Mouse (Mus musculus) C2C12 (cell line): Measurements from ENCODE around the gene Leng8. TPM values are rescaled to one million over a fixed set of nuclear protein-coding genes. Genes with fewer than 3 reads are reported as not detected.

Experiments
- H3K27me3 ChIP-seq: one replicate; pipeline ENCODE4 v1.6.1; 2011; ENCODE audit not compliant: control insufficient read depth, insufficient read depth, insufficient read length
- H3K36me3 ChIP-seq: one replicate; pipeline ENCODE4 v1.6.1; 2011; ENCODE audit not compliant: control insufficient read depth, insufficient read depth
- H3K4me3 ChIP-seq: one replicate; pipeline ENCODE4 v1.5.1; 2011; ENCODE audit warnings: mild to moderate bottlenecking, control low read depth; ENCODE audit not compliant: poor library complexity, insufficient read depth, severe bottlenecking
- H3K79me2 ChIP-seq: one replicate; pipeline ENCODE4 v1.6.1; 2011; ENCODE audit not compliant: control insufficient read depth, insufficient read depth
- H3K79me3 ChIP-seq: one replicate; pipeline ENCODE4 v1.6.1; 2011; ENCODE audit warnings: low read depth, control low read depth
- H3ac ChIP-seq: one replicate; pipeline ENCODE3; 2011; ENCODE audit warnings: low read depth; ENCODE audit not compliant: control insufficient read depth, insufficient read length
- CEBPB ChIP-seq: IDR thresholded peaks from one replicate; pipeline ENCODE4 v1.6.1; 2011; ENCODE audit warnings: low read depth, mild to moderate bottlenecking, control low read depth, moderate library complexity
- CTCF ChIP-seq: IDR thresholded peaks from one replicate; pipeline ENCODE4 v1.5.1; 2011; ENCODE audit not compliant: control insufficient read depth, insufficient read depth, insufficient read length
- FOSL1 ChIP-seq: IDR thresholded peaks from one replicate; pipeline ENCODE4 v1.8.0; 2011; ENCODE audit warnings: mild to moderate bottlenecking, low read length; ENCODE audit not compliant: poor library complexity, insufficient read depth, severe bottlenecking
- MAX ChIP-seq: IDR thresholded peaks from one replicate; pipeline ENCODE4 v1.6.1; 2011; ENCODE audit warnings: mild to moderate bottlenecking, control low read depth
- MYOD1 ChIP-seq: IDR thresholded peaks from one replicate; pipeline ENCODE4 v1.6.1; 2011; ENCODE audit warnings: low read depth; ENCODE audit not compliant: control insufficient read depth, insufficient read length
- MYOG ChIP-seq: IDR thresholded peaks from one replicate; pipeline ENCODE4 v1.6.1; 2011; ENCODE audit not compliant: control insufficient read depth, insufficient read length; ENCODE audit errors: extremely low read depth
- USF1 ChIP-seq: IDR thresholded peaks from one replicate; pipeline ENCODE4 v1.6.1; 2011; ENCODE audit warnings: low read depth, mild to moderate bottlenecking, control low read depth, moderate library complexity
- polyA plus RNA-seq: library from polyadenylated mRNA; unstranded; fragments of >200 nt; fragmentation: generic; extraction: Trizol; gene quantifications from one replicate; pipeline ENCODE4 v1.2.1, GENCODE M21; 2012; ENCODE audit warnings: missing spikeins

The Leng8 gene
- polyA plus RNA-seq, 1 experiment, result 17.9 TPM

- Histone ChIP-seq H3ac (no peak overlapping the region), H3K79me3 (no peaks in the 10 kb centered on the region), H3K27me3 (no peaks in the 10 kb centered on the region), H3K79me2 (no peaks in the 10 kb centered on the region), H3K36me3 (peaks cover 46% of the 10 kb centered on the region), H3K4me3 (no peak overlapping the region)
- TF ChIP-seq FOSL1 (no peak), MAX (no peak), MYOG (no peak), MYOD1 (no peak), USF1 (no peak), CTCF (no peak), CEBPB (no peak)
These were observed 10.5 kb downstream of the Leng8 start for GRCm38 (mm10) chr7:4147371-4147770.

- Histone ChIP-seq H3K4me3 (no peak overlapping the region), H3K36me3 (peaks cover 41% of the 10 kb centered on the region), H3K79me2 (no peaks in the 10 kb centered on the region), H3K27me3 (no peaks in the 10 kb centered on the region), H3K79me3 (no peaks in the 10 kb centered on the region), H3ac (no peak overlapping the region)
- TF ChIP-seq MYOD1 (no peak), CEBPB (no peak), MYOG (no peak), FOSL1 (no peak), MAX (no peak), CTCF (no peak), USF1 (no peak)
These were observed 11.0 kb downstream of the Leng8 start for GRCm38 (mm10) chr7:4147836-4148235.

GRCm38 (mm10) chr7:4148341-4149208 lies 11.7 kb downstream of the Leng8 start:
- Histone ChIP-seq H3K79me3 (no peaks in the 10 kb centered on the region), H3K36me3 (peaks cover 38% of the 10 kb centered on the region), H3ac (peak overlapping the region; percentile 70), H3K4me3 (peak overlapping the region; percentile 40), H3K79me2 (no peaks in the 10 kb centered on the region), H3K27me3 (no peaks in the 10 kb centered on the region)
- no peak for TF ChIP-seq CEBPB
- no peak for TF ChIP-seq FOSL1
- TF ChIP-seq USF1, result no peak
- no peak for TF ChIP-seq MAX
- no peak for TF ChIP-seq CTCF
- no peak for TF ChIP-seq MYOD1
- no peak for TF ChIP-seq MYOG

DNA sequence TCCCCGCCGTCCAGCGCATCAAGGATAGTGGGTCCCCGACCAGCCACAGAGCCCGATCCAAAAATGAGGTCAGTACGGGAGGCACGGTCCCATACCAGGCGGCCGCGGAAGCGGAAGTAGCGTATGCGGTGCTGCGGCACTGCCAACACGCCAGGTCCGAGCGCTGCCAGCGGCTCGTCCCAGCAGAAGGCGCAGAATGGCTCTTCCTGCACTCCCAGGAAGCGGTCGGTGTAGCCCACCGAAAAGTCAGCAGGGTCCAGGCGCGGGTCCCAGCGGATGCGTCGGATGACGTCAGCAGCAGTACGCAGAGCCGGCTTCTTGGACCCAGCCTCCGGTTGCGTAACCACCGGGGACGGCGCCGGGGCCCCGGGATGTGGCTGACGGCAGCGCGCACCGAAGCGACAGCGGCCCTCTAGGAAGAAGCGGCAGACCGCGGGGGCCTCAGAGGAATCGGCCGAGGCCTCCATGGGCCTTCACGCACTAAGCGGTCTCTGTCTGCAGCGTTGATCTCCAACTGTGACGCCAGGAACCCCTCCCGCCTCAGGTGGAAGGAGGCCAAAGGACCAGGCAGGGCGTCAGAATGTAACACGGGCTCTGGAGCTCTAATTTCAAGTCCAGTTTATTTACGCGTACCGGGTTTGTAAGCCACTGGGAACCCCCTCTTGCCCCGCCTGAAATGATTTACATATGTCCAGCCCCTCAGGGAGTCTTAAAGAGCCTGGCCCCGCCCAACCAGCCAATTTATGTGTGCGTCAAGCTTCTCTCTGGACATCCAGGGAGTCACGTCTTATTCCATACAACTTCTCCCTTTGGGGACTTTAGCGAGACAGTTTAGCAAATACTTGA lies 12.6 kb downstream of the Leng8 start:
- Histone ChIP-seq H3ac (peak overlapping the region; percentile 70), H3K79me3 (no peaks in the 10 kb centered on the region), H3K27me3 (no peaks in the 10 kb centered on the region), H3K79me2 (no peaks in the 10 kb centered on the region), H3K4me3 (peak overlapping the region; percentile 40), H3K36me3 (peaks cover 30% of the 10 kb centered on the region)
- TF ChIP-seq CEBPB (peak; percentile 86), CTCF (no peak), USF1 (no peak), FOSL1 (no peak), MAX (no peak), MYOD1 (no peak), MYOG (no peak)

- no peaks in the 10 kb centered on the region for H3K79me2 ChIP-seq
These were observed 13.3 kb downstream of the Leng8 start, which contains the start of gene Leng9 for GRCm38 (mm10) chr7:4150059-4150541. Gene Leng9, minus strand, starts transcription at chr7:4150374.

More at GRCm38 (mm10) chr7:4150059-4150541, 13.3 kb downstream of the Leng8 start, which contains the start of gene Leng9:
- no peaks in the 10 kb centered on the region for H3K27me3 ChIP-seq
- H3ac ChIP-seq, result peak within 1 kb of the TSS; percentile 70
- TF ChIP-seq CEBPB (no peak), MYOD1 (no peak), CTCF (no peak), MYOG (no peak), MAX (no peak), USF1 (no peak), FOSL1 (no peak)
- peak within 1 kb of the TSS; percentile 40 for H3K4me3 ChIP-seq
- H3K79me3 ChIP-seq, result no peaks in the 10 kb centered on the region
- peaks cover 24% of the 10 kb centered on the region for H3K36me3 ChIP-seq
